11 mouse cellular contexts compared by ENCODE assay signal in genomic region chr12:78133341-78133740, GRCm38 (mm10).
DNase-seq lines count a peak whose midpoint lies in the region; ATAC-seq lines count a peak whose summit lies in the region.
"Had no signal": no experiment of that assay in that cellular context is flagged by ENCODE, and none has a peak within 500 bp of the region (broad histone marks: within the 10 kb centered on the region; RNA-seq: fewer than 3 reads in every experiment).

No protein-coding gene starts in this region.

- peak; percentile 57 for ATAC-seq in frontal cortex, adult (ENCODE audit: low TSS enrichment)

- no peak for DNase-seq in frontal cortex, postnatal 25 days (ENCODE audit: low spot score in 2 of 2)
- DNase-seq in retina, adult 2 months (ENCODE audit: low read depth, low spot score) = peak; percentile 48
- no peak for DNase-seq in retina, embryonic 14.5 days (ENCODE audit: low spot score)
- DNase-seq in heart, adult 9 months (ENCODE audit: low spot score in 2 of 2) = peak; percentile 9 to 15
- peak; percentile 27 for DNase-seq in retina, postnatal 1 day
- no peak for DNase-seq in spleen, adult 12 weeks (ENCODE audit: low spot score)
- no peak for DNase-seq in embryo, embryonic 10 days (ENCODE audit: low spot score)
- DNase-seq: adrenal gland, postnatal 10 days; B cell, adult 2 months; embryo, embryonic 11 days had no signal

Comparison
In these comparisons a context has a peak if more than half of its experiments do, and no peak if none do; other contexts are left out.
1. DNase-seq: peak in retina, adult 2 months (single experiment), heart, adult 9 months (2 of 2) and retina, postnatal 1 day (single experiment); none in frontal cortex, postnatal 25 days (0 of 2), retina, embryonic 14.5 days (single experiment), spleen, adult 12 weeks (single experiment) and embryo, embryonic 10 days (single experiment).